15 mouse cellular contexts compared by ENCODE assay signal in genomic region chr1:190148661-190149232, GRCm38 (mm10). TPM values are rescaled to one million over a fixed set of nuclear protein-coding genes. Genes with fewer than 3 reads are reported as not detected.
DNase-seq lines count a peak whose midpoint lies in the region; ATAC-seq lines count a peak whose summit lies in the region.
"Had no signal": no experiment of that assay in that cellular context is flagged by ENCODE, and none has a peak within 500 bp of the region (broad histone marks: within the 10 kb centered on the region; RNA-seq: fewer than 3 reads in every experiment).

No protein-coding gene starts in this region.

- H3K27ac ChIP-seq in heart, embryonic 15.5 days = peak overlapping the region; percentile 12; the same call in 1 of the 2 replicates
- H3K27ac ChIP-seq in embryonic facial prominence, embryonic 12.5 days = no peak overlapping the region
- peak overlapping the region; percentile 38 for H3K27ac ChIP-seq in hindbrain, embryonic 11.5 days (ENCODE audit: low read depth, low read length)
- H3K27ac ChIP-seq in midbrain, embryonic 15.5 days = no peak overlapping the region

- no peak for DNase-seq in heart, adult 8-10 months (ENCODE audit: low spot score)
- DNase-seq in hindbrain, embryonic 11.5 days (ENCODE audit: low spot score) = peak; percentile 46
- DNase-seq in thymus, postnatal 25 days = no peak
- no peak for DNase-seq in B cell, adult 2 months
- DNase-seq in spleen, postnatal 36 days (ENCODE audit: low spot score in 2 of 2) = no peak
- DNase-seq: adrenal gland, adult 8-10 months; cerebellum, adult 8-10 months; gastrocnemius, postnatal 36 days; kidney, adult 18-20 months; layer of hippocampus, postnatal 36 days; lung, adult 18-20 months had no signal

- no peaks in the 10 kb centered on the region for H3K27me3 ChIP-seq in heart, embryonic 15.5 days
- no peaks in the 10 kb centered on the region for H3K27me3 ChIP-seq in embryonic facial prominence, embryonic 12.5 days
- no peaks in the 10 kb centered on the region for H3K27me3 ChIP-seq in hindbrain, embryonic 11.5 days (ENCODE audit: control insufficient read depth, insufficient read depth, low read length)
- no peaks in the 10 kb centered on the region for H3K27me3 ChIP-seq in midbrain, embryonic 15.5 days (replicated peaks)
- H3K27me3 ChIP-seq: Patski had no signal

- peaks cover 28% of the 10 kb centered on the region for H3K4me1 ChIP-seq in heart, embryonic 15.5 days (replicated peaks)
- H3K4me1 ChIP-seq in embryonic facial prominence, embryonic 12.5 days = peaks cover 3% of the 10 kb centered on the region; the same call in 1 of the 2 replicates
- H3K4me1 ChIP-seq in hindbrain, embryonic 11.5 days (replicated peaks; ENCODE audit: control insufficient read depth, insufficient read depth, low read length) = peaks cover 9% of the 10 kb centered on the region
- H3K4me1 ChIP-seq in midbrain, embryonic 15.5 days = peaks cover 19% of the 10 kb centered on the region

- no peak overlapping the region for H3K4me3 ChIP-seq in heart, embryonic 15.5 days
- H3K4me3 ChIP-seq in embryonic facial prominence, embryonic 12.5 days = no peak overlapping the region
- no peak overlapping the region for H3K4me3 ChIP-seq in hindbrain, embryonic 11.5 days (ENCODE audit: low read depth, low read length)
- no peak overlapping the region for H3K4me3 ChIP-seq in midbrain, embryonic 15.5 days

- WGBS in heart, embryonic 15.5 days = 38% methylated on average over 12 of the region's 12 CpGs
- WGBS in embryonic facial prominence, embryonic 12.5 days = 33% methylated on average over 12 of the region's 12 CpGs
- WGBS in hindbrain, embryonic 11.5 days = 18% methylated on average over 12 of the region's 12 CpGs
- 9% methylated on average over 12 of the region's 12 CpGs for WGBS in midbrain, embryonic 15.5 days

- no peak overlapping the region for H3K4me2 ChIP-seq in heart, embryonic 15.5 days
- peak overlapping the region; percentile 11; the same call in 1 of the 2 replicates for H3K4me2 ChIP-seq in embryonic facial prominence, embryonic 12.5 days (replicated peaks)
- no peak overlapping the region for H3K4me2 ChIP-seq in hindbrain, embryonic 11.5 days (replicated peaks; ENCODE audit: low read depth, low read length)
- peak overlapping the region; percentile 32 for H3K4me2 ChIP-seq in midbrain, embryonic 15.5 days

- ATAC-seq in heart, embryonic 15.5 days (replicated peaks; ENCODE audit: insufficient number of reproducible peaks, insufficient read depth, low FRiP score, low read depth) = no peak
- ATAC-seq in embryonic facial prominence, embryonic 12.5 days (ENCODE audit: insufficient number of reproducible peaks, insufficient read depth, low FRiP score, low TSS enrichment) = no peak
- ATAC-seq in hindbrain, embryonic 11.5 days (ENCODE audit: low FRiP score) = peak; percentile 41; the same call in 1 of the 2 replicates
- ATAC-seq in midbrain, embryonic 15.5 days (replicated peaks) = no peak
- ATAC-seq: Patski had no signal

- no peaks in the 10 kb centered on the region for H3K9me3 ChIP-seq in heart, embryonic 15.5 days (replicated peaks)
- H3K9me3 ChIP-seq in embryonic facial prominence, embryonic 12.5 days = no peaks in the 10 kb centered on the region
- no peaks in the 10 kb centered on the region for H3K9me3 ChIP-seq in hindbrain, embryonic 11.5 days (ENCODE audit: control insufficient read depth, low read length)
- no peaks in the 10 kb centered on the region for H3K9me3 ChIP-seq in midbrain, embryonic 15.5 days

- no peak overlapping the region for H3K9ac ChIP-seq in heart, embryonic 15.5 days
- H3K9ac ChIP-seq in embryonic facial prominence, embryonic 12.5 days = no peak overlapping the region
- no peak overlapping the region for H3K9ac ChIP-seq in hindbrain, embryonic 11.5 days (ENCODE audit: low read depth, low read length)
- H3K9ac ChIP-seq in midbrain, embryonic 15.5 days = no peak overlapping the region

- H3K36me3 ChIP-seq in heart, embryonic 15.5 days = peaks cover 4% of the 10 kb centered on the region; the same call in 1 of the 2 replicates
- H3K36me3 ChIP-seq in embryonic facial prominence, embryonic 12.5 days = no peaks in the 10 kb centered on the region
- H3K36me3 ChIP-seq in hindbrain, embryonic 11.5 days (ENCODE audit: control insufficient read depth, insufficient read depth, low read length) = 0 out of 2 replicates have a peak, but pooled peaks cover 3% of the 10 kb centered on the region
- H3K36me3 ChIP-seq in midbrain, embryonic 15.5 days (replicated peaks) = no peaks in the 10 kb centered on the region

RNA-seq across cellular contexts. Expression of gene Prox1, which starts 21.8 kb away (rescaled TPM):
- 14.9 and 18.3 TPM in 2 replicates for polyA plus RNA-seq in heart, embryonic 15.5 days (2015; fragmentation: Nextera tagmentation; extraction: Ambion mirVana)
- total RNA-seq in heart, adult 8-10 months (2022) = 10 to 100 TPM; 42.2 to 58.7 (median 51.7) TPM
- polyA plus RNA-seq in embryonic facial prominence, embryonic 12.5 days (2016; fragmentation: Nextera tagmentation; extraction: Ambion mirVana) = 3.6 TPM in 2 replicates
- polyA plus RNA-seq in hindbrain, embryonic 11.5 days (2014; fragmentation: Nextera tagmentation; extraction: Ambion mirVana) = 8.5 and 9.0 TPM in 2 replicates
- polyA plus RNA-seq in midbrain, embryonic 15.5 days (2015; fragmentation: Nextera tagmentation; extraction: Ambion mirVana) = 11.1 and 14.1 TPM in 2 replicates

Comparison
In these comparisons a context has a peak if more than half of its experiments do, and no peak if none do; other contexts are left out.
1. H3K27ac ChIP-seq: peak in heart, embryonic 15.5 days (single experiment) and hindbrain, embryonic 11.5 days (single experiment); none in embryonic facial prominence, embryonic 12.5 days (single experiment) and midbrain, embryonic 15.5 days (single experiment).
2. H3K4me2 ChIP-seq: peak in embryonic facial prominence, embryonic 12.5 days (single experiment) and midbrain, embryonic 15.5 days (single experiment); none in heart, embryonic 15.5 days (single experiment) and hindbrain, embryonic 11.5 days (single experiment).